Mouse (Mus musculus) megakaryocyte-erythroid progenitor cell, adult 5-6 weeks (primary cell): Measurements from ENCODE around the gene Sycp2. TPM values are rescaled to one million over a fixed set of nuclear protein-coding genes. Genes with fewer than 3 reads are reported as not detected.
"Not testable (repeated sequence)": the region's sequence is repeated elsewhere in the genome, so short reads cannot be mapped to it uniquely, and the experiment has no call there.

Experiments
- ATAC-seq: replicated peaks from 2 replicates; pipeline ENCODE4 v1.8.0; 2016; ENCODE audit warnings: mild to moderate bottlenecking, inconsistent platforms; ENCODE audit not compliant: severe bottlenecking, poor library complexity, low FRiP score, low TSS enrichment
- total RNA-seq, 2 experiments: library from RNA; stranded (forward) in 1 of 2; stranded (reverse) in 1 of 2; fragments of 200-1000, 215-1000 nt in 1 of 2; fragments of >200 nt in 1 of 2; fragmentation: Nextera tagmentation in 1 of 2; gene quantifications; 2 replicates each; pipeline ENCODE4 v1.2.3; 2014 to 2017

Gene Sycp2
- total RNA-seq, 2 experiments from 2014 or later = not detected

DNA sequence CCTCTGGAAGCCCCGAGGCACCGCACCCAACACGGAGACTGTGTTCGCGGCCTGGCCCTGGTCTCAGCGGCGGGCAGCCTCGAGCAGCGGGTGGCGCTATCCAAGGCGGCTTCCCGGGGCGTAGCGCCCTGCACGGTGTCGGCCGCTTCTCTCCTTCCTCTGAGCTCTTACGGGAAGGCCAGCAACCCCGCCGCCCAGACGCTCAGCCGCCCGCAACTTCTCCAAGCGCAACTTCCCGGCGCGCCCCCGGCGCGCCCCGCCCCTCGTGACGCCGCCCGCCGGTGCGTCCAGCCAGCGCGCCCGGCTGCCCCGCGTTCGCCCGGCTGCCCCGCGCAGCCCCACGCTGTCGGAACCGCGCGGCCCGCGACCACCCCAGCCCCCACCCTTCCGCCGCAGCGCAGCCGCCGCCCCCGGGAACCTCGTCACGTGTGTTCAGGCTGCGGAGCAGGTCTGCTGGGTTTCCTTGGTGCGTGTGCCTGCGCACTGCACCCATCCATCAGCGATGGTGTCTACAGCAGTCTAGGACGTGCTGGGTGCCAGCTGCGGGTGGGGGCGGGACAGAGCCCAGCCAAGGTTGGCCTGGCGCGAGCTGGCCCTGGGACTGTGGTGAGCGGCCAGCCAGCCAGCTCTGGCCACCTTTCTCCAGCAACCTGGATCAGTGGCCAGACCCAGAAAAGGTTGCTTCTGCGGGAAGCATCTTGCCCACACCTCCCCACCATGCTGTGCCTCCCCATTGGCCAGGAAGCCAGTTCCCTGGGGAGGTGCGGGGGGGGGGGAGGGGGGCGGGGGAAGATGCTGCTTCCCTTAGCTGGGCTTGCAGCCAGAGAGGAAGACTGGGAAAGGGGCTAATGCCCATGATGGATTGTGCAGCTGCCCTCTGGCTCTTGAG lies 7.0 kb upstream of the Sycp2 start, which contains the start of the genes Ppp1r3d and Fam217b:
TSS of gene Ppp1r3d (minus strand) at position 212 of the 889 bp plus-strand sequence.
TSS of gene Fam217b (plus strand) at position 264 of the 889 bp plus-strand sequence.
- peak; percentile 34 for ATAC-seq

DNA sequence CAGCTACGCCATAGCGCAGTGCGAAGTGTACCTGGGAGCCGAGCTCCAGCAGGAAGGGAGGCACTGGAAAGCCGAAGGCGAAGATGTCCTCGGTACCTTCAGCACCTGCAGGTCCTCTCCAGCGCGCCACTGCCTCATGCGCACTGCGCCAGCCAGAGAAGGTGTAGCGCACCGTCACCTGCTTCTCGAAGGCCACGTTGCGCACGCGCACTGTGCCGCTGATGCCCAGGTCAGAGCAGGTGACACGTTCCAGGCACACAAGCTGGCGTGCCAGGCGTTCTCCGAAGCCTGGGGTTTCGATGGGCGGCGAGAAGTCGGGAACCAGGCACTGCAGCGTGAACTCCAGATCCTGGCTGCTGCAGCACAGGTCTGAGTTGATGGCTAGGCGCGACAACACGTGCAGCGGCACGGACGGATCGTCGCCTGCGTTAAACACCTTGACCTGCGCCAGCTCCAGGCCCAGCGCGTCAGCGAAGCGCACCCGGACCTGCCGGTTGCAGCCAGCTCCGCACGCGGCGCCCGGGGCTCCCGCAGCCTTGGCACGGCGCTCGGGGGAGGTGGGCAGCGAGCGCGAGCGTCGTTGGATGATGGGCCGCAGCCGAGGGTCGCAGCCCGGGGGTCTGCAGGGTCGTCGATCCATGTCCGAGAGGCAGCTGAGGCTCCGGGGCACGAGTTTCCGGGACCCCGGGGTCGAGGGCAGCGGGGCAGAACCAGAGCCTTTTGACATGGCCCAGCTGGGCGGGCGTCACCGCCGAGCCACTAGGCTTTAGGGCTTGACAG lies 6.2 kb upstream of the Sycp2 start:
- ATAC-seq = no peak

DNA sequence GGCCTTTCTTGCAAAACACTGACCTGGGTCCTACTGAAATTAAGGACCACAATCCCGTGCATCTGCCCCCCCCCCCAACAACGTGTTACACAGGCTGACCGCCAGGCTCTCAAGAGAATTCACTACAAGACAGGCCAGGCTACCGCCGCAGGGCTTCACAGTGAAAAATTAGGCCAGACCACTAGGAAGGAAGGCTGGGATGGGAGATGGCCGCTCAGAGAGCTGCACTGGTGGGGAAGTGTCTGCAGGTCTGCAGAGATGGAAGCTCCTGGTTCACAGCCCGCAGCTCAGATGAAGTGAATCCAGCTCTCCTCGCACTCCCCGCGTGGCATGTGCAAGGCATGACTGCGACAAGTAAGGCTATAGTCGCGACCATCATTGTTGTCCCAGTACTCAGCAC lies 5.6 kb upstream of the Sycp2 start:
- no peak for ATAC-seq

DNA sequence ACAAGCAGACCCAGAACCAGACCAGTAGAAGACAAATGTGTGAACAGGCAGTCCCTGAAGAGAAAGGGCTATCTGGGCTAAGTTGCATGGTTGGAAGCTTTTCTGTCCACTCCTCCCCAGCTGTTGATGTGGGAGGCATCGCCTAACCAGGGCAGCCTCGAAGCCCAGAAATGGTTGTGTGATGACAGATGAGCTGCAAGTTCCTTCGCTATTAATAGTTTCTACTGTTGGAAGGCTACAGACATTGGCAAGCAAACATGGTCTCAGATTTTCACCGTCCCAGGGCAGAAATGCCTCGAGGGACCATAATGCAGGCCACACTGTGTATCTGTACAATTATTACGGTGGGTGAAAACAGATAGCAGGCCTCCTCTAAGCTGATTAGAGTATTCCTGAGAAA lies 5.1 kb upstream of the Sycp2 start:
- ATAC-seq = no peak

DNA sequence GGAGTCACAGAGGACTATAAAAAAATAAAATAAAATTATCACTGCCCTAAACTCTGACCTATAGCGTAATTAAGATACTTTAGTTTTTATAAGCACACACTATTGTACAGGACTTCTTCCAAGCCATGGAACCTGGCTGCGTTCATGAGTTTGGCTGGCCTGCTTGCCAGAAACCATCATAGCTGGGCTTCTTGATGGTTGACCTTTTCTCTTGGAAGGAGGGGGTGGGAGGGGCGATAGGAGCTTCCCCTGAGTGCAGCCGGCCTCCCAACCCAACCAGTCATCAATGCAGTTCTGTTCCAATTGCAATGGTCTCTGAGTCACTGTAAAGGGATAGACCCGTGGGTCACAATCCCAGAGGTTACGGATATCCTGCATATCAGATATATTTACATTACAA lies 2.8 kb upstream of the Sycp2 start:
- ATAC-seq = no peak

DNA sequence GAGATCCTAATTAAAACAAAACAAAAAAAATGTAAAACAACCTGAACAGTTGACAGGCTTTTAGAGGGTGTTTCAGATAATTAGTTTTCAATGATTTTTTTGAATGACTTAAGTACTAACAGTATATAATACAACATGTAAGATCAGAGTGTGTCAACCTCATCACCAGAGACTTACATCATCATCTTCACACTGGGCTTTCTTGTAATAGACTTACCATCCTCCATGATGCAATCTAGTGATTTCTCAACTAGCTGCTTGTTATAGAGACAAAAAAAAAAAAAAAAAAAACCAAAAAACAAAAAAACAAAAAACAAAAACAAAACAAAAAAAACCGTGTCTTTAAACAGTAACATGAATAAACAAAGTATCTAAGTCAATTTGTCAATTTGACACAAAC lies 1.5 kb upstream of the Sycp2 start:
- ATAC-seq = no peak

DNA sequence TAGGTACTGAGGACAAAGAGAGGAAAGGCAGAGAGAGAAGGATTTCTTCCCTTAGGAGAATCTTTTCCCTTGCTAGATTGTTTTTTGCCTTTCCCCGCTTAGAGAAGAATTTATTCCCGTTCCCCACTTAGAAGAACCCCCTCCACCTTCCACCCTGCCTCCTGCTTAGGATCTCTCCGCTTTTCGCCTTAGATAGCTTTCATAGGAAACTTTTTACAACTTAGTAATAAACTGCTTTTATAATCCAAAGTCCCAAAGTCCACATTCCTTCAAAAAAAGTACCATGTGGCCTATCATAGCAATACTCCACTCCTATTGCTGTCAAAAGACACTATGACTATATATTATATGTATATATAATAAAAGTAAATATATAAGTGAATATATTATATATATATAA lies 64.9 kb downstream of the Sycp2 start:
- ATAC-seq = no peak

DNA sequence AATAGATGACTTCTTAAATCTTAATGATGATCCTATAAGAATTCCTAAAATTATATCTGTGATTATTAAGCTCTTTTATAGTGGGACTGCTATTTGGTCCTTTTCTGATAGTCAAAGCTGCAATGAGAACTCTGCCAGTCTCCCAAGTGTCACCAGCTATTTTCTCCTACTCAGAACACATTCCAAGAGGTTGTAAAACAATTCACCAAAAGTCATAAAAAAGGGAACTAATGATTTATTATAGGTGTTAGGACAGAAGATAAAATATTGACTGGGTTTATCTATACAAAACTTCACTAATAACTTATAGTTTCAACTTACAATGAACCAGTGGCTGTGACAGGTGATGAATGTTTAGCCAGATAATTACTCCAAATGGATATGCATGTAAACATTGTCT lies 65.4 kb downstream of the Sycp2 start:
- ATAC-seq = not testable (repeated sequence)

DNA sequence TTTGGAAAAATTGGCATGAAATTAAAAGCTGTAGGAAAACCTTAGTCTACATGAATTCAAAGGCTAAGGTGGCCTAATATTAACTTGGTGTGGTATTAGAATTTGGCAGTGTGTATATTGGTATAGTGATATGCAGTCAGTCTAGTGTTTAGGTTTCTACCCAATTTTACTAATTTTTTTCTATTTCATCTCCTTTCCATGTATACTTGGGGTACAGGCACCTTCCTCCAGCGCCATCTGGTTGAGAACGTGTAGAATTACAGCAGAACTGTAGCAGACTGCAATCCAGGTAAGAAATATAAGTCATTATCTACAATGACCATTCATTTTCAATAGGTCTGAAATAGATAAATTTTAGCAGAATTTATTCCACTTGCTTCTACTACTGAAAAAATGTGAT lies 68.4 kb downstream of the Sycp2 start:
- peak; percentile 70 for ATAC-seq

DNA sequence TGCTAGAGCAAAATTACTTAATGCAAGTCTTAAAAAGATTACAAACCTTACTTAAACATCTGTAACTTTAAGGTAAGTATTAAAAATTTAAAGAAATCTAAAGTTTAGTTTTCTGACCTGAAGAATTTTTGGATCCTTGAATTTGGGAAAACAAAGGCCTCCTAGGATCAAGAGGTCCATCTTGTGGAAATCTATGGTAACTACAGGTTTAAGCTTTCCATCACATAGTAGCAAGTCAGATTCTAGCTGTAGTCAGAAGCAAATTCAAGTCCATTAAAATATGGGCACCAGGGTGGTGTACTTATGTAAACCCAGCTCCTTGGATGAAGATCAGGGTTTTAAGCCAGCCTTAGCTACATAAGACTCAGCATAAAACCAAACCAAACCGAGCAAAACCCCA lies 69.6 kb downstream of the Sycp2 start:
- no peak for ATAC-seq

DNA sequence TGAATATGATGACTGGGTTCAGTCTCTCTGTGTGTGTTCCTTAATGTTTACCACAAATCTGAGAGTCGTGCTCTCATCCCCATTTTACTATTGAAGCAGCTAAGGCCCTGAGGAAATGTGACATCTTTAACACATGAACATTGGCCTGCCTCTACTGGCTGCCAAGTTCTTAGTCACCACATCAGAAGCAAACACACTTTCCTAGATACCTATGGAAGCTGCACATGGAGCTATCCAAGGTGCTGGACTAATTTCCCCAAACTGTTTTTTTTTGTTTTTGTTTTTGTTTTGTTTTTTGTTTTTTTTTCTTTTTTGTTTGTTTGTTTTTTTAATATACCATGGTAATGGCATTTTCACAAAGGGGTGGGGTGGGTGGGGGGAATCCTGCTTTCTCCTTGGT lies 77.5 kb downstream of the Sycp2 start:
- ATAC-seq = no peak

DNA sequence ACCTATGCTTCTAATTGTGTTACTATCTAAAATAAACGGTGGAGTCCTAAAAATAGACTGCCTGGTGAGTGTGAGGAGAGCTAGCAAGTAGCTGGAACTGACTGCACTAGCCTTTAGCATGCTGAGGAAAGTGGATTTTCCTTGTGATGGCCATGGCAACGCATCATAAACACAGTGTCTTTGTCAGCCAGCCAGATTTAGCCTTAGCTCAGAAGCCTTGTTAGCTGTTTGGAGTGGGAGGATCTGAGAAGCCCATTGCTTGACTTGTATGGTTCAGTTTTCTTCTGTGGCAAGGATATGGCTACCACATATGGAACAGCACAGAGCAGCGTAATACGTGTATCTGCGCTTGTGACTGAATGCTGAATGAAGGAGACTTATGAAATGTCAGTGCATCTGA lies 77.9 kb downstream of the Sycp2 start:
- no peak for ATAC-seq

DNA sequence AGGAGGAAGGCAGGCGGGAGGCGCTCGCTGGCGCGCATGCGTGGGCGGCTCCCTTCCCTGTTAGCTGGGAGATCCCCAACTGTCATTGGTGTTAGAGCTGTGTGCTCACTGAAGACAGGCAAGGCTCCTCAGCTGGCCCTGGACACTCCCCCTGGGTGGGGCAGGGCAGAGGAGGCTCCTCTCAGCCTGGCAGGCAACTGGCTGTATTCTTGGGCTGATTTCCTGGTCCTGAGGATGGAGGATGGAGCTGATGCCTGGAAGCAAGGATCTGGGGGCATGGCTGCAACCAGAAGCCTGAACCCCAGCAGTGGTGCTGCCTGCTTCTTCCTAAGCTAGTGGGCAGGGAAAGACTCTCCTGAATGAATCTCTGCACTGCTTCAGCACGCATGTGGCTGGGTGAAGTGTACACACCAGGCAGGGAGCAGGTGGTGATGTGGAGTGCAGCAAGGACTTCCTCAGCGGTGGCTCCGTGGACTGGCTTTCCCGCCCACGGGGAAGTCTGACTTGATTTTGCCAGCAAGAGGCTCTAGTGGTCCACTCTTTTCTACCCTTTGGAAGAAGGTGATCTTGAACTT lies 79.9 kb downstream of the Sycp2 start:
- ATAC-seq = peak; percentile 48

DNA sequence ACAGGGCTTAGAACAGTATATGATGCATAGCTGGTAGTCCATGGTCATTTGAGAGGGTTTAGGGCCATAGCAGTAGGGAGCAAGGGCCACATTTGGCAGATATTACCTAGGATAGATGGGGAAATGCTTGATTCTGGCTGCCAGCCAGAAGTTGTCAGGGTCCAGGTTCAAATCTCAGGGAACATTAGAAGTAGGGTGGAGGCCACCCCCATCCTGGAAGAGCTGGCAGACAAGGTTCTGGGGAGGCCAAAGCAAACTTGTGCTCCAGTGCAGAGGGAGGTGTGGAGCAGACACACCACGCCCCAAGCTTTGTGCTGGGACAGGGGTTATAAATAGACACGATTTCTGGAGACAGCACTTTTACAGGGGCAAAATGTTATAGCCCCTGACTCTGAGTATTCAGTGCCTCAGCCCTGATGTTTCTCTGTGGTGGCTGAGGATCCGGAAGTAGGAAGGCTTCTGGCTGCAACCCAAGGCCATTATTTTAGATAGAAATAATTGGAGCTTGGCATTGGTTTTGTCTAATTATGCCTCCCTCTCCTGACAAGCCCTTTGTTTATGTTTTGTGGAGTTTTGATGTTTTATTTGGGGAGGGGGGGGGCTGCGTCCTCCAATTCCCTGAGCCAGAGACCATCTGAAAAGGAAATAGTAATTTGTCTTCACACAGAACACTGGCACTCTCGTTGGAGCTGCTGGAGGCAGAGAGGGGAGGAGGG lies 80.6 kb downstream of the Sycp2 start:
- ATAC-seq = no peak

DNA sequence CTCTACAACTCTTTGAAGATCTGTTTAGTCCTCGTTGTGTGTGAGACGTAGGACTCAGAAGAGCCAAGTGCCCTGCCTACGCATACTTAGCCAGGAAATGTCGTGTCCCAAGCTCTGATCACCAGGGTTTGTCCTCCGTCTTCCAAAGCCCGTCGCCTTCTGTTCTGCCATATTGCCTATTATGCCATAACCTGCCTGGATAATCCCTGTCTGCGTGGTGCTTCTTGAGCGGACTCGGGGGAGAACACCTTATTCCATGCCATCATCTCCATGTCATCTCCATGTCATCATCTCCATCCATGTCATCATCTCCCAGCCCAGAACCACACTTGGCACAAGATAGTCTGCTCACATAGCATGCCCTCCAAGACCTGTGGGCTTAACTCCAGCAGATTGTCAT lies 81.4 kb downstream of the Sycp2 start:
- ATAC-seq = no peak

DNA sequence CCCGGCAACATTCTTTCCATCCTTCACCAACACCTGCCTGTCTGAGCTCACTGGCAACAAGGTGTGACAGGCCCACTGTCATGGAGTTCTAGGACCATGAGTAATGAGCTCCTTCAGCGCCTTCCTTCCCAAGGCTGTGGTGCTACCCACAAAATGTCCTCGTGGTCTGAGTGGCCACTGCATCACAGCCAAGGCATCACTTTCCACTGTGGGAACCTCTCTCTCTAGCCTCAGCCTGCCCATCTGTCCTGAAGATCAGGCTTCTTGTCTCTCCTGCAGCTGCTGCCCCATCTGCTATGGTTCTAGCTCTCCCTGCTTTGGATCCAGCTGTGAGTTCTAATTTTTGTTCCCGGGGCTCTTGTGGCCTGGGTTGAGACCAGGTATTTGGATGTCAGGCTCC lies 82.7 kb downstream of the Sycp2 start:
- ATAC-seq = no peak

DNA sequence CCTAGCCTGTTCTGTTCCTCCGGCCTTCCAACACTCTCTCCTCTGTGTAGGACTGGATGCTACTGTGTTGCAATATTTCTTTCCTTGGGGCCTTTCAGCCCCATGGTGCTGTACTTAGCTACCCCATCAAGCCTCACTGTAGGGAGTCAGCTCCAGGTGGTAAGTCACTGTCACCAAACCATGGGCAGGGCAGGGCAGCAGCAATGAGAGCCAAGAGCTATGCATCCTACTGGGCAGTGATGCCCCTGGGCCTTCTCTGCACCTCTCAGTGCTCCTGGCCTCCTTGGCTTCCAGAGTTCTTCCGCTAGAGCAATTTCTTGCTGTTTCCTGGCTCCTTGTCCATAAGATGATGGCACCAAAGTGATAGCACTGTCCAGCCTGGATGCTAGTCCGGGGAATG lies 83.1 kb downstream of the Sycp2 start:
- ATAC-seq = no peak

DNA sequence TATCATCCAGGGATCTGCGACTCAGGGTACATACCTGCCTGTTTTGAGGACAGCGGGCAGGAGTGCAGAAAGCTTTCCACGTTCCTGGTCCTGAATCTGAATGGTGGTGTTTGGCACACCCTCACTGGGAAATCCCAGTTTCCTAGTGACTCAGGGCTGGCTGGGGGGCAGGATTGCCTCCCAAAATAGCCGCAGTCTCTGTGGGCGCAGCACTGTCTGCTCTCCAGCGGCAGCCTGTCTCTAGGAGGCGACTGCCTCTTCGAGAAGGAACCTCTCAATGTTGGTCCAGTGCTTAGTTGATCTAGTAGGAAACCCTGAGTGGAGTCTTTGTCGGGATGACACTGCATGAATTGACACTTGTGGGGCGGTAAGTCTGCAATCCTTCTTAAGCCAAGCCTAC lies 86.2 kb downstream of the Sycp2 start:
- no peak for ATAC-seq

DNA sequence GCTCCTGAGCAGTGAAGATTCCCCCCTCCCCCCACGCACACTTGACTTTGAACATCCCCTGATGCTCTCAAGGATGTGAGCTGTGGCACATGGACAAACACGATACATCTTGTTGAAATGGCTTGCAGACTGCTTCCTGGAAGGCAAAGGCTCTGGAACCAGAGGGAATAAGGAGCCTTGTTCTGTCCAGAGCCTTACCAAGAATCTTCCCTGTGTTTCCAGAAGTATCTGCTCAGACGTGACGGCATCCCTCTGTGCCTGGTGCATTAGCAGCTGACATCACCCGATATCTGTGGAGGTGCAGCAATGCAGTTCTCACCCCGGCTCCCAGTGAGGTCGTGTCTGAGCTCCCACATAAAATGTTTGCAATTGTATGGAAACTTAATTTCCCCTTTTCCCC lies 87.7 kb downstream of the Sycp2 start:
- no peak for ATAC-seq

DNA sequence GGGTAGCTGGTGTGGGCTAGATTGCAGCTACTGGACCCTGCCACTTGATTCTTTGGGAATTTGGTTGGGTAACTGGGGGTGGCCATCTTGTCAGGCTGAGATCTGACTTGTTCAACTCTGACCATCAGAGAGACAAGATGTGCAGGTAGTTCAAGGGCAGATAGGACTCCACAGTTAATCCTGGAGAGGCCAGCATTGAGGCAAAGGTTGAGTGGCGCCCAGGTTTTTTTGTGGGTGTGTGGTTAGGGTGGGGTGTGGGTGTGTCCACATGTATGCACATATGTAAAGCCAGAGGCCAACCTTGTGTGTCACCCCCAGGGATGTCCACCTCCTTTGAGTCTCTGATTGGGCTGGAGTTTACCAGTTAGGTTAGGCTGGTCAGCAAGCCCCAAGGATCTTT lies 91.2 kb downstream of the Sycp2 start:
- ATAC-seq = no peak
